Mouse (Mus musculus): ENCODE measurements around the gene Srbd1.

GRCm38 (mm10) chr17:85943071-85943470 lies 201.9 kb downstream of the Srbd1 start:
- TF ChIP-seq CTCF (IDR thresholded peaks at IDR 0.05; ENCODE audit: extremely low read depth, insufficient read depth, low read length) (no peak), POLR2A (IDR thresholded peaks at IDR 0.05; ENCODE audit: extremely low read depth, insufficient read depth, low read length) (no peak)

Data from cortical plate, adult 2 months (tissue).